Mouse (Mus musculus): ENCODE results near the gene Pcnt.
A peak's percentile ranks its signal among the peaks of the same experiment; 100 is the strongest.

Pcnt gene

DNA sequence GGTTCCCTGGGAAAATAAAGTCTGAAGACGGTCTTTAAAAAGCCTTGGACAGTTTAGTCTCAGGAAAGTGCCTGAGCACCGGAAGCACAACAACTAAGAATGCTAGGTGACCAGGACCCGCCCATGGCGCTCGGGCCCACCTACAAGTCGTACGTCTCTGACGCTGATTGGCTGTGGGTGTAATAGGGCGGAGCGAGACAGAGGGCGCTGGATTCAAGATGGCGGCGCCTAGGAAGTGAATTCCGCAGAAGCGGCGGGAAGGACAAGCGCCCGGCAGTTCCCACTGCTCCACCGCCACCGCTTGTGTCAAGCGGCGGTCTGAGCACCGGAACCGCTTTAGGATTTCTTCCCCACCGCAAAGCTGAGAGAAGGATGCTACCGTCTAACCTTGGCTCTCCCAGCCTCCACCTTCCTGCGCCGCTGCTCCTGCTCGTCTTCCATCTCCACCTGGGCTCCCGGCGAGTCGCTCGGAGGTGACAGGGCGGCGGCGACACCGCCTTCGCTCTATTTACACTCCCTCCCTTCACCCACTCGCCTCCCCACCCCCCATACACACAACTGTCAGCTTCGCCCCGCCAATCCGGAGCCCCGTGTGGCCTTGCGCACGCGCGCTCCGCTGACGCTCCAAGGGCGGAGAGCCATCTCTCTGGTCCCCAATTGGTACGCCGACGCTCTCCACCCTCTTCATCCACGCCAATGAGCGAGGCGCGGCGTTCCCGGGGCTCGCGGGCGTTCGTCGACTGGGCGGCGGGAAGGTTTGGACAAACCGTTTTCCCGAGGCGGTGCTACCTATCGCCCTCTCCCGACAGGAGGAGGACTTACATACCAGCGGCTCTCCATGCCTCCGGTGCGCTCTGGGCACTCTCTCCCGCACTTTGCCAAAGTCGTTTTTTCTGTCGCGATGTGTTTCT lies at the start of gene Pcnt:
Pcnt (minus strand) TSS at position 609 of the 911 bp plus-strand sequence.
- peak; percentile 98 for DNase-seq

DNA sequence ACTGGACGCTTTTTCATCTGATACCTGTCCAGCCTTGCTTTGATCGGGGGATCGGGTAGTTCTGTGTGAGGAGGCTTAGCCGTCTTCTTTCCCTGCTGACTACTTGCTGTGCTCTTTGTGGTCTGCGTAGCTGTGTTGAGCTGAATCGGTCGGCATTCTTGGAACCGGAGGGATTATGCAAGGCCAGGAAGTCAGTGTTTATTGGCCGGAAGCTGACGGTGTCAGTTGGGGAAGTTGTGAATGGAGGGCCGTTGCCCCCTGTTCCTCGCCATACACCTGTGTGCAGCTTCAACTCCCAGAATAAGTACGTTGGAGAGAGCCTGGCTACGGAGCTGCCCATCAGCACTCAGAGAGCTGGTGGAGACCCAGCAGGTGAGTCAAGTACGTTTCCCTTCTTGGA lies 46.6 kb upstream of the Pcnt start:
- DNase-seq = no peak

DNA sequence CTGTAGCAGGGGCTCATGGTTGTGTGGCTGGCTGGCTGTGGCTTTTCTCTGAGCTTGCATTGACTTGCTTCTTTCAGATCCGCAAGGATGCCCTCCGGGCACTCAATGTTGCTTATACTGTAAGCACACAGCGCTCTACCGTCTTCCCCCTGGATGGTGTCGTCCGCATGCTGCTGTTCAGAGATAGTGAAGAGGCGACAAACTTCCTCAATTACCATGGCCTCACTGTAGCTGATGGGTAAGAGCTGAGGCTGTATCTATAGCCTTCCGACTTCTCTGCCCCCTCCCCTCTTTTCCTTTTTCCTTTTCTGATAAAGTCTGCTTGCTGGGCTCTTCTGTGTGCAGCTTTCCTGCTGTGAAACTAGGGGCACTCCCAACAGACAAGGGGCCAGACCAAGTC lies 45.7 kb upstream of the Pcnt start:
- DNase-seq = no peak

DNA sequence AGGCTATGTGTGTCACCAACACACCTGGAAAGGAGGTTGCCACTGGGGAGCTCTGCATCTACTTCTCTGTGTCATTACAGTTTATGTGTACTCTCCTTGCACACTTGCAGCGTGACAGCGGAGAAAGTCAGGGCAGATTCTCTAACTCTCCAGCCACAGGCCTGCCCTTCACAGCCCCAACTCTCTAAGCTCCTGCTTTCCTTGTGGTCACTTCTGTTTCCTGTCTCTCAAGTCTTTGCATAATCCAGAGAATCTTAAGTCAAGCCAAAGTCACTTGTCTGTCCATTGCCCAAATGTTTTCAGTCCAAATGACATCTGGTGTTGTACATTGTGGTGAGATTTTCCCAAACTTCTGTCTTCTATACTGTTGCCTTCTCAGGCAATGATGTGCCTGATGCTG lies 43.7 kb upstream of the Pcnt start:
- DNase-seq = no peak

DNA sequence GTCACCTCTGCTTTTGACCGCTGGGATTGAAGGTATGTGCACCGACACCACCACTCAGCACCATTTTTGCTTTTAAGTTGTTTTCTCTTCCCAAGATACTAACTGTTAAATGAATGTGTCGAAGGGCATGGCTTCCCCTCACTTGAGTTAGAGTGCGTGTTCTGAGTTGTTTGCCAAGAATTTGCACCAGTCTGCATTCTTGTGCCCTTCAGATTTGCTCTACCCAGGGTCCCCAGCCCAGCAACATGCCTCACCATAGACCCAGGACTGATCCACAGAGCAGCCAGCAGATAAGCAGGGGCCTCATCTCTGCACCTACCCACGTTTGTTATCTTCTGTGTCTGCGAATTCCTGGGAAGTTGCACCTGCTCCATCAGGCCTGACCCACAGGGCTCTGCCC lies 38.9 kb upstream of the Pcnt start:
- DNase-seq = no peak

DNA sequence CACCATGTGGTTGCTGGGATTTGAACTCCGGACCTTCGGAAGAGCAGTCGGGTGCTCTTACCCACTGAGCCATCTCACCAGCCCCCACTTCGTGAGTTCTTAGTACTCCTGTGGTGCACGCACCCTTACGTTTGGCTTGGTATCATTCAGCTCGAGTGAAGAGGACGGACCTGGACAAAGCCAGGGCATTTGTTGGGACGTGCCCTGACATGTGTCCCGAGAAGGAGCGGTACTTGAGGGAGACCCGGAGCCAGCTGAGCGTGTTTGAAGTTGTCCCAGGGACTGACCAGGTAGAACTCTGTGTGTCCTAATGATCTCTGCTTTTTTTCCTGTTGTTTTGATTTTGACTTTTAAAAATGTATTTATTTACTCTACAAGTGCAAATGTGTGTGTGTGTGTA lies 38.3 kb upstream of the Pcnt start:
- no peak for DNase-seq

DNA sequence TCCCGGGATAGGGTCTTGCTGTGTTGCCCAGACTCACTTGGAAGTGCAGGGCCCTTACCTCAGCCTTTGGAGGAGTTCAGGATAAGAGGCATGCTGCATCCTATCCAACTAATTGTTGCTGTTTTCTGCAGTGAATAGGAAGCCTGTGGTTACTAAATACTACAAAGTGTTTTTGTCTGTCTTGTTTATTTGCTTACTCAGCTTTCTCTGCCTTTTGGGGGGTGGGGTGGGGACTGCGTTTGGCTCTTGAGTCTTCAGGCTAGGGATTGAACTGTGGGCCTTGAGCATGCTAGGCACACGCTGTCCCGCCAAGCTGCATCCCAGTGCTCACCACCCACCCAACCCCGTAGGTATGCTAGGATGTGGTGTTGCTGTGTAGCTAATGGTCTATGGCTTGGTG lies 31.2 kb upstream of the Pcnt start:
- DNase-seq = no peak

DNA sequence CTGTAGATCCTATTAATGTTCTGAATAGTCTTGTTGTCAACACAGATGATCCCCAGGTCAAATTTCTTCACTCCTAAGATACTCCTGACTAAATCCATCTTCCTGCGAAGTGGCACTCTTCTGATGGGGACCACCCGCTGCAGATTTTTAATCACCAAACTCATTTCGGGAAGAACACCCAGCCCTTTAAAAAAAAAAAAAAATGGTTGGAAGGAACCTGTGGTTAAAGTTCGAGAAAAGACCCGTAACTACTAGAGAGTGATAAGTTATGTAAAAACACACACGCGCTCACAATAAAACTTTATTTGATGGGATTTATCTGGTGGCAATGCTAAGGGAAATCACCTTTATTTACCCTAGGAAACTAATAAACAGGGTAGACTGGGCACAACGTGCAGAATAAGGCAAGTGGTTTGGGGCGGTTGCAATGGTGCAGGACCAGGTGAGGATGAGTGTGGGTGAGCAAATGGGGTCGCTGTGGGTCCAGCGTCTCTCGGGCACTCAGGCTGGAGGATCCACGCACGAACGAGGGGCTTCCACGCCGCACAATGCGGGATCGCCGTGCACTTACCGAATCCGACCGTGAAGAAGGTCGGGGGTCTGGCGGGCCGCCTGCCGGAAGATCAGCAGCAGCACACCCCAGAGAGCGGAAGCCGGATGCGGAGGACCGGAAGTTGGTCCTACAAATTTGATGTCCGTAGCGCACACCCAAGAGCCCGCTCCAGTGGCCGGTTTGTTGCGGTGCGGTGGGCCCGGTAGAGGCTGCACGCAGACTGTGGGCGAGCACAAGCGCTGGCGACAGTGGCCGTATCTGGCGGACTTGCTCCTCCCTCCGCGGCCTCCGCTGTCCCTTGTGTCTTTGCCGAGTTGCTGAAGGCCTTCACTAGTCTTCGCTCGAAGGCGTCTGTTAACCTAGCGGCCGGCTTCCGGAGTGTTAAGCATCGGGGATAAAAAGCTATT lies 25.9 kb upstream of the Pcnt start, which contains the start of the genes Mcm3ap and Ybey:
Mcm3ap (plus strand) TSS at position 725 of the 960 bp plus-strand sequence.
Ybey (minus strand) TSS at position 912 of the 960 bp plus-strand sequence.
- DNase-seq = peak; percentile 91

DNA sequence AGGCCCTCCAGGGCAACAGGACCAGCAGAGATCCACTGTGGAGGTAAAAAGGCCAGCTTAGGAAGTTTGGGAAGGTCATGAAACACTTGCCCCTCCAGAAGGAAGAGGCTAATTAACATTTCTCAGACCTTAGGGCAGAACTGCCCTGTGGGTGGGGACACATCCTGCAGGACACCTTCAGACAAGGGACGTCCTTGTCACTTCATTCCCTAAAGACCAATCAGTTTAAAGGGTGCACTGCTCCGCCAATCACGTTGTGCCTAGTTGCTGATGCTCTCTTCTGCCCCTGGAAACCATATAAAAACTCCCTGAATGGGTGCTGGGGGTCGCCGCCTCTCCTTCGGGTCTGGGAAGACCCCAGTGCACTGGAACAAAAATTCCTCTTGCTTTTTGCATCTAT lies 20.1 kb upstream of the Pcnt start:
- no peak for DNase-seq

DNA sequence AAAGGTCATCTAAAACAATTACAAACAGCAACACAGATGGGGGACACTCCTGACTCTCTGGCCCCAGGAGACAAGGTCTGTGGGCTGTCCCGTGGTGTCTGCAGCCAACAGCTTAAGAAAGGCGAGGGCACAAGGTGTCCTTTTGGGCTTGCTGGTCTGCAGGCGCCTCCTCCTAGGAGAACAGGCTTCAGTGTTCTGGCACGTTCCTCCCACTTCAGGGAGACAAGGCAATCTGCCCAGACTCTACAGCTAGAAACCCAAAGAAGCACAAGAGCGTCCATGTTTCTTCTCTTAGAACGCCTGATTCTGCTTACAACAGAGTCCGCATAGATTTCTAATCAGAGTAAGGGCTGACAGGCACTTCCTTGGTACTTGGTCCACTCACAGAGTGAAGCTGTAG lies 19.7 kb upstream of the Pcnt start:
- DNase-seq = peak; percentile 38

DNA sequence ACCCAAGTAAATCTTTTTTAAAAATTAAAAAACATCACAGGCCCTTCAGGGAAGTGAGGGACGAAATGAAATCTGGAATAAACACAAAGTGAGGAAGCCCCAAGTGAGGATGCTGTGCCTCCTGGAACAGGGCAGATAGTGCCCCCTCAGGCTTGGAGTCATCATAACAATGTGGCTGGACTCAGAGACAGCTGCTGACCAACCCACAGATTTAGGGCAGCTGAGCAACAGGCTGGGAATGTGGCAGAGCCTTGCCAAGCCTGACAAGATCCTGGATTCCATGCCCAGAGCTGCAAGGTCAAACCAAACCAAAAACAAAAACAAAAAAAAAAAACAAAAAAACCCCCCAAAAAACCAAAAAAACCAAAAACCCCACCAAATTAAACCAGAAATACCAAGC lies 18.7 kb upstream of the Pcnt start:
- no peak for DNase-seq

DNA sequence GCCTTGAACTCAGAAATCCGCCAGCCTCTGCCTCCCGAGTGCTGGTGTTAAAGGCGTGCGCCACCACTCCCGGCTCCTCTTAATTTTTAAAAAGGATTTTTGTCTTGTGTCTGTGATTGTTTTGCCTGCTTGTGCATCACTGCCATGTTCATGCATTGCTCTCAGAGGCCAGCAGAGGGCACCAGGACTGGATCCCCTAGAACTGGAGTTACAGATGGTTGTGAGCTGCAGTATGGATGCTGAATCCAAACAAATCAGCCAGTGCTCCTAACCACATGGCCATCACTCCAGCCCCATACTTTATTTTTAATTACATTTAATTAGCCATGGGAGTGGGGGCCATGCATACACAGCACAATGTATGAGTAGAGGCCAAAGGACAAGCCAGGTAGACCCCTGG lies 12.7 kb upstream of the Pcnt start:
- DNase-seq = peak; percentile 49

DNA sequence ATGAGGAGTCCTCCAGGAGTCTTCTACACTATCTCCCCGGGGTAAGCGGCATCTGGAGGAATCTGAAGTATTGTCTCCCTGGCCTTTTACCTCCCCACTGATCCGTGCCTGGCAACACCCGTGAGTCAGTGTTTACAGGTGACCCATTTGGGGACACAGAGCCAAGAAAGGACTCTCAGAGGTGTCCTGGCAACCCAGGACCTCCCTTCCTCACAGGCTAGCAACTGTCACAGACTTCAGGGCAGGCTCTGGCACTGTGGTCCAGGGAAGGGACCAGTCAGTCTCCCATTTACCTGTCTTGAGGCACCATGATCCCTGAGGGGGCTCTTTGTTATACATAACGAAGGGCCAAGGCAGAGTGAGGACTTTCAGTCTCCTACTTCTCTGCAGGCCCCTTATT lies 6.3 kb upstream of the Pcnt start, which contains the start of gene 2610028H24Rik:
2610028H24Rik (plus strand) TSS at position 231 of the 400 bp plus-strand sequence.
- DNase-seq = no peak

DNA sequence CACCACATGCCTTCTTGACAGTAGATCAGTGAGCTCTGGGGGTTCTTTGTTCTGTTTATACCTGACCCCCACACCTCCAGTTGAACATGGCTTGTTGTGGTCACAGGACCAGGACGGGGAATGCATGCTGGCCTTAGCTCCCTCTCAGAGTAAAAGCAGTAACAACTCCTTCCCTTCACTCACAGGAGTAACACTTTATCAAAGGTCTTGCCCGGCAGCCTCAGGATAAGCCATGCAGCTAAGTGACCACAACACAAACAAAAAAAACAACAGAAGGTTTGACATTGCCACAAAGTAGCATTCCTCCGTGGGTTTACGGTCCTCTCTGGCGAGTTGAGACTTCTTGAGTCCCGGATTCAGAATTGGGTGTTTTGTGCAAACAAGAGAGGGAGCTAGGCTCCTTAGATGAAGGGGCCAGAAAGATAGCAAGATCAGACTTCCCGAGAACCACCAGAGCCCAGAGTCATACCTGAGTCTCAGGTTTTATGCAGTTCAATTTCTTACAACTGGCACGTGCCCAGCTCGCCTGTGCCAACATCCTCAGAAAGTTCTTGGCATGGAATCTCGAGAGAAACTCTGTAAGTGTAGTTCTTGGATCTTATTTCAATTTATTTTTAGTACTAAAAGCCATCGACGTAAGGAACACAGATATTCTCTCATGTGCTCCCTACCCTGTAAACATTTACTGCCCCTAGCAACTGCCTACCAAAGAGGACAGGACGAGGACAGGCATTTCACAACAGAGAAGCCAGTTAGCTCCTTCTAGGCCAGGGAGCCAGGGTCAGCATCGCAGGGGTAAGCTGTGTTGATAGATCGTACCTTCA lies 5.0 kb upstream of the Pcnt start:
- DNase-seq = no peak

DNA sequence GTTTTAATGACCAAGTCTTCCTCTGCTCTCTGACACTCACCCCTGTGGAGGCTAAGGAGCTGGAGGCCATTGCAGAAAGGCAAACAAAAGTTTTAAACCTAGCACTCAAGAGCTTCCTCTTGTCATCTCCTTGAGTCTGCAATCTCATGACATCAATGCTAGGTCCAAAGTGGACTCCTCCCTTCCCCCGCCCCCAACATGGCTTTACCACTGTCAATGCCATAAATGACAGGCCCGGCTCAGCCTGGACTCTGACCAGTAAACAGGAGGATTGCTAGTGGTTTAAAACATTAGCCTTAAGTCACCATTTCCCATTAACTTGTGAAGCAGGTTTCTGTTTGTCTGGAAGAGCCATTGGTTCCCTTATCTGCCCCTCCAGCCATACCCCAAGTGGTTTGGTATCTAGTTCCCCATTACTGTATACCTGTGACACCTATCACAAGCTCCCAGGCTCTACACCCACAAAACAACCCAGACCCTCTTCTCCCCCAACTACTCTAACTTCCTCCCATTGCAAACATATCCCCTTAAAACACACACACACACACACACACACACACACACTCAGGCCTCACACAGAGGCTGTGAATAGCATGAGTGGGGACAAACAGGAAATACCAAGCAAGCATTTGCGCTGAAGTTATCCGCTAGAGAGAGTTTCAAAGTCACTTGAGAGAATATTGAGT lies 3.6 kb upstream of the Pcnt start:
- no peak for DNase-seq

DNA sequence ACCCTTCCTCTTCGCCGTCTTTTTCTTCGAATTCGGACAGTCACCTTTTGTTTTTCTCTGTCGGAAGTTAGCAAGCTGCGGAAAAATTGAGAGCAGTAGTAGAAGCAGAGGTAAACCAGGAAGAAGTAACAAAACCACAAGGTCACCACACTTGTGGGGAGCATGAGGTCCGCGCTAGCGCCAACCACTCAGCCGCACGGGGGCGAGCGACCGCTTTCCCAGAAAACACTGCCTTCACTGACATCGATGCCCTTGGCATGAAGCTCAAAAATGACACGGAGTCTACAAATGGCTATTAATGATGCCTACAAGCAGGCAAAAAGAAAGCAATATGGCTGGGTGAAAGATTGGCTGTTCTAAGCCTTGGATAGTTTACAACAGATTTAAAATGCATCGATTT lies 2.3 kb downstream of the Pcnt start, which contains the start of gene AC141477.1:
AC141477.1 (minus strand) TSS at position 164 of the 400 bp plus-strand sequence.
- DNase-seq = no peak

DNA sequence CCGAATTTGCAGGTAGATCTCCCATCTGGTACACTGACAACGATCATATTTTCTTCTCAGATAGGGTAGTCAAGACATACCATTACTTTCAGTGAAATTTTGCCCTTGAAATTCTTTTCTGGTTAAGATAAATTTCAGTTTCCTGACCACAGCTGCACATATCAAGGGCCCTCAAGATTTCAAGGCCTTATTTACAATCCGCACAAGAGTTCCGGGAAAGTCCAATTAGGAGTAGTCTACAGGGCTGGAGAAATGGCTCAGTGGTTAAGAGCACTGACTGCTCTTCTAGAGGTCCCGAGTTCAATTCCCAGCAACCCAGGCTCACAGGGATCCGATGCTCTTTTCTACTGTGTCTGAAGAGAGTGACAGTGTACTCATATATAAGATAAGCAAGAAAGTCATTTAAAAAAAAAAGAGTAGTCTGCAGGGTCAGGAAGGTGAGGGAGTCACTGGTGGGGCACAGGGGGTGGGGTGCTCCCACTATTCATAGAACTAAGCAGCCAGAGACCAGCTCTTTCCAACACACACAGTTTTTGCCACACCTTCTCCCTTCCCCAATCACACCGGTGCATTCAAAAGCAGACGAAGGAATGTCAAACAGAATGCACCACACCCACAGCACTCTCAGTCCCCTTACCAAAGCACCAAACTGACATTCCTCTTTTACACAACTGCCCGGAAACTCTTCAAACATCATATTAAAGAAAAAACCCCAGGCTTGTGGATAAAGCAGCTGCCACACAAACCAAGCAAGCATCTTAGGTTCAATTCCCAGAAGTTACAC lies 3.3 kb downstream of the Pcnt start:
- no peak for DNase-seq

DNA sequence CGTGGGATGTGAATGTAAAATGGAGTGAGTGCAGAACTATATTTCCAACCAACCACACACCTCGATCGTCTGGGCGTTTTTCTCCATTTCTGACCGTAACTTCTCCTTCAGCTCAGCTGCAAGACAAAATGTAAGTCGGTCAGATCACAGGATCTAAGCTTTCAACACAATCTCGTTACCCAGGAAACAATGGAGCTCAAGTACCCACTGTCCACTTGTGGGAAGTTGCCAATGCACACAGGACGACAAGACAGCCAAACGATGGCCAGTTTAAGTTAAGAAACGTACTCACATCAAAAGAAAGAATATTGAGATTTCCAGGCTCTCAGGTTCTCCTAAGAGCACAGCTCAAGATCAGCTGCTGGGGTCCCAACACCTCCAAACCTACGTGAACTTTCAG lies 8.7 kb downstream of the Pcnt start:
- DNase-seq = no peak

DNA sequence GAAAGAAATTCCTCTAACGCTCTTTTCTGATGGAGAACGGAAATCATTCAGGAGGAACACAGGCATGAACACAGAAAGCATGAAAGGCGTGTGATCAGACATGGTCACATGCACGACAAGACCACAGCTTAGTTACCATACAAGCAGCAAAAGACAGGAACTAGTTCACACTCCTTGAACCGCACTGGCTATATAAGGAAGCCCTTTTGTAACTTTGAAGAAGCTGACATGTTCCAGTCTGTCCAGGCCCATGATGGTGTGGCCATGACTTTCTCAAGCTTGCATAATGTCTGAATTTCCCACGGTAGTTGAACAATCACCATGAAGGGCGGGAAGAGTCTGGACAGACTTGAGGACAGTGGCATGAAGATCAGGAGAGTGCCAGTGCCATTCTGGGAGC lies 16.9 kb downstream of the Pcnt start:
- no peak for DNase-seq

DNA sequence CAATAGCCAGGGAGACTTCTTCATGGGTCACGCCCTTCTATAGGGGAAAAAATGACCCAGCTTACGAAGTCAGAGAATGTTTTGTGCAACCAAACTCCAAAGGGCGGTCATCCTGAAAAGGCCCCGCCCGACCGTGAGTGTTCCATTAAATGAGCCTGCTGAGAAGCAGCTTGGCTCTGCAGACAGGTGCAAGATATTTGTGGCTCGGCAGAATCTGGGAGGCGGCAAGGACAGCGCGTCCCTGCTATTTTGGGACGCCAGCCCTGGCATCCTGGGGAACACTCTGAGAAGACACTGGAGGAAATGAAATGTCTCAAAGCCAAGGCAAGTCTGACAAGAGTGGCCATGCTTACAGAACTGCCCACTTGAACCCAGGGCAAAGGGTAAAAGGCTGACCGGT lies 25.8 kb downstream of the Pcnt start:
- peak; percentile 74 for DNase-seq

DNA sequence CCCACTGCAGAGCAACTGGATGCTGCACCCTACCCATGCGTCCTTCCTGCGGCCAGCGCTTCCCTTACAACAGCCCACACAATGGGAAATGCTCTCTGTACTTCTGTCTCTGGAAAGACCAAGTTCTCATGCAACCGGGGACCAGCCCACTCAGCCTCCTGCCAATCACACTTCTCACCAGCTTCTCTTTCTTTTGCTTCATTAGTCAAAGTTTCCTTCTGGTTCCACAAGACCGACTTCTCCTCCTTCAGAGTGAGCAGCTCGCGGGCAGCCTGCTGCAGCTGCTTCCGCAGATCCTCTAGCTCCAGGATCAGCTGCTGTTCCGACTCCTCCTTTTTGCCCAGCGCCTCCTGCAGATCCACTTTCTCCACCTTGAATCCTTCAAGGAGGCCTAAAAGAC lies 34.1 kb downstream of the Pcnt start:
- DNase-seq = peak; percentile 48
